Mouse (Mus musculus) heart, postnatal 0 days (tissue): ENCODE measurements around the gene Trappc12. TPM values are rescaled to one million over a fixed set of nuclear protein-coding genes. Genes with fewer than 3 reads are reported as not detected.

Experiments
- ATAC-seq: fragments of 200-750 bp; cut with Nextera tagmentation; 2 replicates; pipeline ENCODE4 v1.8.0; 2017; ENCODE audit warnings: low read depth, moderate number of reproducible peaks, moderate library complexity; ENCODE audit not compliant: insufficient read depth
- DNase-seq: peaks from one replicate; pipeline ENCODE4 v3.0.0-alpha.2; 2016; ENCODE audit warnings: low spot score
- H3K27ac ChIP-seq: fragments of 300-500 bp; sonication (generic); 2 replicates; pipeline ENCODE4 v1.5.1; 2014; ENCODE audit warnings: low read depth, mild to moderate bottlenecking
- H3K27me3 ChIP-seq: fragments of 300-500 bp; sonication (generic); 2 replicates; pipeline ENCODE4 v1.6.1; 2014; ENCODE audit warnings: low read length, mixed read lengths; ENCODE audit not compliant: control insufficient read depth, insufficient read depth
- H3K36me3 ChIP-seq: fragments of 300-500 bp; sonication (generic); replicated peaks from 2 replicates; pipeline ENCODE4 v1.6.1; 2014; ENCODE audit warnings: low read length, mixed read lengths; ENCODE audit not compliant: control insufficient read depth, insufficient read depth
- H3K4me1 ChIP-seq: fragments of 300-500 bp; sonication (generic); 2 replicates; pipeline ENCODE4 v1.6.1; 2014; ENCODE audit warnings: antibody characterized with exemption; ENCODE audit not compliant: control insufficient read depth, insufficient read depth
- H3K4me2 ChIP-seq: fragments of 300-500 bp; sonication (generic); 2 replicates; pipeline ENCODE4 v1.6.1; 2014; ENCODE audit warnings: low read depth, mild to moderate bottlenecking, low read length, moderate library complexity
- H3K4me3 ChIP-seq: fragments of 300-500 bp; sonication (generic); 2 replicates; pipeline ENCODE4 v1.5.1; 2014; ENCODE audit warnings: low read depth, low read length
- H3K9ac ChIP-seq: fragments of 300-500 bp; sonication (generic); replicated peaks from 2 replicates; pipeline ENCODE4 v1.6.1; 2014; ENCODE audit warnings: low read depth, low read length, mixed read lengths
- H3K9me3 ChIP-seq: fragments of 300-500 bp; sonication (generic); replicated peaks from 2 replicates; pipeline ENCODE4 v1.6.1; 2016; ENCODE audit warnings: low read length; ENCODE audit not compliant: control insufficient read depth
- CTCF ChIP-seq: IDR thresholded peaks from 2 replicates; pipeline ENCODE4 v1.5.1; 2016; ENCODE audit warnings: antibody characterized with exemption, control low read depth, low read depth
- EP300 ChIP-seq: IDR thresholded peaks from 2 replicates; pipeline ENCODE4 v1.6.1; 2016; ENCODE audit warnings: antibody characterized with exemption, low read depth
- WGBS: fragments of 180-500 bp; shearing (Covaris S2); extraction: QIAGEN DNeasy Blood & Tissue Kit; methylation state at CpG from one replicate; pipeline ENCODE4 v1.1.7; 2014; 5-methylcytosine and 5-hydroxymethylcytosine counted together
- polyA plus RNA-seq: library from polyadenylated mRNA; unstranded; fragments of >200 nt; fragmentation: Nextera tagmentation; extraction: Ambion mirVana; gene quantifications from 2 replicates; pipeline ENCODE4 v1.2.1, GENCODE M21; 2015
- total RNA-seq: library from RNA; depleted of rRNA; stranded (reverse); fragments of >200 nt; gene quantifications from 2 replicates; pipeline ENCODE4 v1.2.3, GENCODE M21; 2014; ENCODE audit warnings: low replicate concordance

Gene Trappc12
- total and polyA plus RNA-seq, 2 experiments from 2014 or later = 21.6 to 41.4 TPM

- DNase-seq = no peak
- no peak overlapping the region for H3K4me2 ChIP-seq
- H3K9me3 ChIP-seq = no peaks in the 10 kb centered on the region
- peaks cover 62% of the 10 kb centered on the region for H3K36me3 ChIP-seq
- H3K4me1 ChIP-seq = no peaks in the 10 kb centered on the region
- no peak overlapping the region for H3K4me3 ChIP-seq
- no peak overlapping the region for H3K9ac ChIP-seq
- 75% methylated on average over 24 of the region's 24 CpGs for WGBS
- no peak for ATAC-seq
- no peak overlapping the region for H3K27ac ChIP-seq
- TF ChIP-seq EP300 = no peak
- no peak for TF ChIP-seq CTCF
- H3K27me3 ChIP-seq = no peaks in the 10 kb centered on the region
These were observed 35.2 kb downstream of the Trappc12 start for GRCm38 (mm10) chr12:28714822-28715632.

GRCm38 (mm10) chr12:28710566-28711185 is 39.6 kb downstream of the Trappc12 start:
- H3K36me3 ChIP-seq = peaks cover 61% of the 10 kb centered on the region
- no peaks in the 10 kb centered on the region for H3K4me1 ChIP-seq
- 81% methylated on average over 22 of the region's 22 CpGs for WGBS
- H3K9ac ChIP-seq = no peak overlapping the region
- no peak overlapping the region for H3K4me2 ChIP-seq
- ATAC-seq = no peak
- no peaks in the 10 kb centered on the region for H3K9me3 ChIP-seq
- no peak overlapping the region for H3K4me3 ChIP-seq
- no peak for TF ChIP-seq CTCF
- TF ChIP-seq EP300 = no peak
- H3K27ac ChIP-seq = no peak overlapping the region
- H3K27me3 ChIP-seq = no peaks in the 10 kb centered on the region
- no peak for DNase-seq

GRCm38 (mm10) chr12:28708154-28708553 is 42.1 kb downstream of the Trappc12 start:
- H3K4me2 ChIP-seq = no peak overlapping the region
- no peaks in the 10 kb centered on the region for H3K27me3 ChIP-seq
- H3K9ac ChIP-seq = no peak overlapping the region
- peaks cover 47% of the 10 kb centered on the region for H3K36me3 ChIP-seq
- no peak overlapping the region for H3K27ac ChIP-seq
- TF ChIP-seq EP300 (no peak), CTCF (no peak)
- H3K4me3 ChIP-seq = no peak overlapping the region
- no peaks in the 10 kb centered on the region for H3K9me3 ChIP-seq
- DNase-seq = no peak
- no peak for ATAC-seq
- WGBS = 81% methylated on average over 4 of the region's 4 CpGs
- no peaks in the 10 kb centered on the region for H3K4me1 ChIP-seq

DNA sequence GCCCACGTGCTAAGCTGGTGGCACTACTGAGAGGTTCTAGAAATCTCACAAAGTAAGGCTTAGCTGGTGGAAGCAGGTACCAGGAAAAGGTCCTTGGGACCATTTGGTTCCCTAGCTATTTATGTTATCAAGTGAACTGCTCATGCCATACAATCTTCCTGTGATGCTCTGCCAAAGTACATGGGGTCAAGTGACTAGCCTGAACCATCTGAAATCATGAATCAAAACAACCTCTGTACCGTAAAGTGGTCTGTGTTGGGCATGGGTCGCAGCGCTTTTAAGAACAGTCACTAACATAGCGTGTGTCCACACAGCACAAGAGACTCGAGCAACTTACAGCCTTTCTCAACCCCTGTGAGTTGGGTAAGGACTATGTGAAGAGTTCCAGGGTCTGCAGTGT is 45.1 kb downstream of the Trappc12 start:
- Histone ChIP-seq H3K27me3 (no peaks in the 10 kb centered on the region), H3K27ac (no peak overlapping the region), H3K4me3 (no peak overlapping the region), H3K4me1 (no peaks in the 10 kb centered on the region; the same call in 1 of the 2 replicates), H3K9me3 (no peaks in the 10 kb centered on the region), H3K4me2 (no peak overlapping the region), H3K9ac (no peak overlapping the region), H3K36me3 (peaks cover 22% of the 10 kb centered on the region)
- no peak for ATAC-seq
- TF ChIP-seq EP300 (no peak), CTCF (no peak)
- WGBS = 79% methylated on average over 6 of the region's 6 CpGs
- no peak for DNase-seq

GRCm38 (mm10) chr12:28704381-28704780 is 45.9 kb downstream of the Trappc12 start:
- peaks cover 14% of the 10 kb centered on the region; the same call in 1 of the 2 replicates for H3K36me3 ChIP-seq
- H3K4me3 ChIP-seq = no peak overlapping the region
- H3K9ac ChIP-seq = no peak overlapping the region
- no peak for ATAC-seq
- no peaks in the 10 kb centered on the region for H3K9me3 ChIP-seq
- no peak overlapping the region for H3K4me2 ChIP-seq
- no peak overlapping the region for H3K27ac ChIP-seq
- no peaks in the 10 kb centered on the region; the same call in 1 of the 2 replicates for H3K4me1 ChIP-seq
- 62% methylated on average over 12 of the region's 12 CpGs for WGBS
- no peak for DNase-seq
- no peaks in the 10 kb centered on the region for H3K27me3 ChIP-seq
- TF ChIP-seq CTCF (no peak), EP300 (no peak)
